Mouse (Mus musculus): ENCODE measurements around the gene Rab8a.

DNA sequence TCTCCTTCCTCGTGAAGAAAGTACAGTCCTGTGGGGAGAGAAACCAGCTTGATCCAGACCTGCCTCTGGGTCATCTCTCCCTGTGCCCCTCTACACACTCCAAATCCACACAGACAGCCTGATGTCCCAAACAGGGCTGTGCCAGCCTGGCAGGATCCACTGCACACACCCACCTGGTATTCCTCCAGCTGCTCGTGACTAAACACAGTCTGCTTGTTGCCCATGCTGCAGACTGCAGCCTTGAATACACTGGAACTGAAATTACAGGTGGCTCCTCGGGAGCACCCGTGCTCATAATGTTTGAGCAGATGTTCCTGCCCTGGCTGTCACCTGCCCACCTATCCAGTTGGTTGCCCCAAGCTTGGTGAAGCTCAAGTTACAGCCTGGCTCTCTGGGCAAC is 51.8 kb downstream of the Rab8a start, which contains the start of gene Cib3:
- TF ChIP-seq EP300 (IDR thresholded peaks at IDR 0.05; ENCODE audit: low read depth) = no peak
- TF ChIP-seq CTCF (IDR thresholded peaks at IDR 0.05; ENCODE audit: low read depth) = no peak

Data from liver, postnatal 0 days (tissue).